Mouse (Mus musculus) C2C12 (cell line): Measurements from ENCODE around the gene Tmem145. TPM values are rescaled to one million over a fixed set of nuclear protein-coding genes. Genes with fewer than 3 reads are reported as not detected.

ENCODE experiments used
- H3K27me3 ChIP-seq: one replicate; pipeline ENCODE4 v1.6.1; 2011; ENCODE audit not compliant: control insufficient read depth, insufficient read depth, insufficient read length
- H3K36me3 ChIP-seq: one replicate; pipeline ENCODE4 v1.6.1; 2011; ENCODE audit not compliant: control insufficient read depth, insufficient read depth
- H3K4me3 ChIP-seq: one replicate; pipeline ENCODE4 v1.5.1; 2011; ENCODE audit warnings: mild to moderate bottlenecking, control low read depth; ENCODE audit not compliant: poor library complexity, insufficient read depth, severe bottlenecking
- H3K79me2 ChIP-seq: one replicate; pipeline ENCODE4 v1.6.1; 2011; ENCODE audit not compliant: control insufficient read depth, insufficient read depth
- H3K79me3 ChIP-seq: one replicate; pipeline ENCODE4 v1.6.1; 2011; ENCODE audit warnings: low read depth, control low read depth
- H3ac ChIP-seq: one replicate; pipeline ENCODE3; 2011; ENCODE audit warnings: low read depth; ENCODE audit not compliant: control insufficient read depth, insufficient read length
- CEBPB ChIP-seq: IDR thresholded peaks from one replicate; pipeline ENCODE4 v1.6.1; 2011; ENCODE audit warnings: low read depth, mild to moderate bottlenecking, control low read depth, moderate library complexity
- CTCF ChIP-seq: IDR thresholded peaks from one replicate; pipeline ENCODE4 v1.5.1; 2011; ENCODE audit not compliant: control insufficient read depth, insufficient read depth, insufficient read length
- FOSL1 ChIP-seq: IDR thresholded peaks from one replicate; pipeline ENCODE4 v1.8.0; 2011; ENCODE audit warnings: mild to moderate bottlenecking, low read length; ENCODE audit not compliant: poor library complexity, insufficient read depth, severe bottlenecking
- MAX ChIP-seq: IDR thresholded peaks from one replicate; pipeline ENCODE4 v1.6.1; 2011; ENCODE audit warnings: mild to moderate bottlenecking, control low read depth
- MYOD1 ChIP-seq: IDR thresholded peaks from one replicate; pipeline ENCODE4 v1.6.1; 2011; ENCODE audit warnings: low read depth; ENCODE audit not compliant: control insufficient read depth, insufficient read length
- MYOG ChIP-seq: IDR thresholded peaks from one replicate; pipeline ENCODE4 v1.6.1; 2011; ENCODE audit not compliant: control insufficient read depth, insufficient read length; ENCODE audit errors: extremely low read depth
- USF1 ChIP-seq: IDR thresholded peaks from one replicate; pipeline ENCODE4 v1.6.1; 2011; ENCODE audit warnings: low read depth, mild to moderate bottlenecking, control low read depth, moderate library complexity
- polyA plus RNA-seq: library from polyadenylated mRNA; unstranded; fragments of >200 nt; fragmentation: generic; extraction: Trizol; gene quantifications from one replicate; pipeline ENCODE4 v1.2.1, GENCODE M21; 2012; ENCODE audit warnings: missing spikeins

Gene Tmem145
- polyA plus RNA-seq, 1 experiment: 0.13 TPM

- Histone ChIP-seq H3K4me3 (peak overlapping the region; percentile 49), H3K36me3 (no peaks in the 10 kb centered on the region), H3K79me2 (no peaks in the 10 kb centered on the region), H3K79me3 (peaks cover 3% of the 10 kb centered on the region), H3ac (peak overlapping the region; percentile 77), H3K27me3 (no peaks in the 10 kb centered on the region)
- peak; percentile 27 for TF ChIP-seq MAX
- no peak for TF ChIP-seq MYOG
Measured at GRCm38 (mm10) chr7:25267751-25268463, 38.0 kb upstream of the Tmem145 start.

- Histone ChIP-seq H3K4me3 (peak overlapping the region; percentile 49), H3K79me3 (peaks cover 3% of the 10 kb centered on the region), H3K27me3 (no peaks in the 10 kb centered on the region), H3K79me2 (no peaks in the 10 kb centered on the region), H3K36me3 (no peaks in the 10 kb centered on the region), H3ac (peak overlapping the region; percentile 50)
- no peak for TF ChIP-seq MAX
- no peak for TF ChIP-seq MYOD1
- no peak for TF ChIP-seq MYOG
- TF ChIP-seq FOSL1: no peak
- TF ChIP-seq USF1: no peak
- TF ChIP-seq CEBPB: no peak
- no peak for TF ChIP-seq CTCF
Measured at GRCm38 (mm10) chr7:25268588-25268987, 37.3 kb upstream of the Tmem145 start.

GRCm38 (mm10) chr7:25269029-25269428 is 36.9 kb upstream of the Tmem145 start:
- peaks cover 3% of the 10 kb centered on the region for H3K79me3 ChIP-seq
- TF ChIP-seq MYOG: no peak
- TF ChIP-seq MAX: no peak
- TF ChIP-seq CEBPB: no peak
- no peak for TF ChIP-seq USF1
- no peak for TF ChIP-seq CTCF
- TF ChIP-seq MYOD1: no peak
- no peak for TF ChIP-seq FOSL1
- no peaks in the 10 kb centered on the region for H3K36me3 ChIP-seq
- H3K27me3 ChIP-seq: no peaks in the 10 kb centered on the region
- H3K79me2 ChIP-seq: no peaks in the 10 kb centered on the region
- peak overlapping the region; percentile 50 for H3ac ChIP-seq
- H3K4me3 ChIP-seq: peak overlapping the region; percentile 49

- H3K4me3 ChIP-seq: no peak overlapping the region
- TF ChIP-seq USF1: no peak
- TF ChIP-seq MYOD1: no peak
- TF ChIP-seq CEBPB: no peak
- no peak for TF ChIP-seq FOSL1
- no peak for TF ChIP-seq MYOG
- no peak for TF ChIP-seq CTCF
- no peak for TF ChIP-seq MAX
- no peaks in the 10 kb centered on the region for H3K79me2 ChIP-seq
- peaks cover 3% of the 10 kb centered on the region for H3K79me3 ChIP-seq
- no peaks in the 10 kb centered on the region for H3K36me3 ChIP-seq
- H3K27me3 ChIP-seq: no peaks in the 10 kb centered on the region
- H3ac ChIP-seq: no peak overlapping the region
Measured at GRCm38 (mm10) chr7:25269545-25270271, 36.2 kb upstream of the Tmem145 start.

- H3K27me3 ChIP-seq: no peaks in the 10 kb centered on the region
- H3K79me3 ChIP-seq: peaks cover 3% of the 10 kb centered on the region
- no peak overlapping the region for H3ac ChIP-seq
- H3K4me3 ChIP-seq: no peak overlapping the region
- no peaks in the 10 kb centered on the region for H3K36me3 ChIP-seq
- TF ChIP-seq MAX (no peak), USF1 (no peak), CEBPB (no peak), MYOG (no peak), MYOD1 (no peak), FOSL1 (no peak), CTCF (no peak)
- no peaks in the 10 kb centered on the region for H3K79me2 ChIP-seq
Measured at GRCm38 (mm10) chr7:25270652-25271633, 35.0 kb upstream of the Tmem145 start.
